Mouse (Mus musculus) myocyte (in vitro differentiated cells): Measurements from ENCODE around the gene Adamts13.

Source experiments
- CEBPB ChIP-seq: IDR thresholded peaks from 2 replicates; pipeline ENCODE4 v1.6.1; 2011; ENCODE audit warnings: mild to moderate bottlenecking, moderate library complexity; ENCODE audit not compliant: poor library complexity, insufficient read depth, severe bottlenecking
- MAX ChIP-seq: IDR thresholded peaks from one replicate; pipeline ENCODE4 v1.6.1; 2011; ENCODE audit warnings: low read depth, mild to moderate bottlenecking, control low read depth
- MYOD1 ChIP-seq, 3 experiments: IDR thresholded peaks; one replicate each; pipeline ENCODE4 v1.6.1; 2011; ENCODE audit warnings: control low read depth in 2 of 3, low read depth in 2 of 3, mild to moderate bottlenecking in 2 of 3, moderate library complexity in 1 of 3; ENCODE audit not compliant: insufficient read length in 2 of 3, control insufficient read depth in 1 of 3
- POLR2A ChIP-seq: IDR thresholded peaks from one replicate; pipeline ENCODE4 v1.6.1; 2011; ENCODE audit warnings: low read depth, mild to moderate bottlenecking, control low read depth, moderate library complexity; ENCODE audit not compliant: insufficient read length
- USF1 ChIP-seq: IDR thresholded peaks from one replicate; pipeline ENCODE4 v1.6.1; 2011; ENCODE audit warnings: low read depth, mild to moderate bottlenecking, control low read depth, moderate library complexity

GRCm38 (mm10) chr2:26951346-26951905, 21.8 kb upstream of the Adamts13 start:
- TF ChIP-seq USF1 (no peak), POLR2A (no peak), MAX (no peak), MYOD1 (IDR thresholded peaks at IDR 0.05; ENCODE audit: control insufficient read depth in 1 of 3, insufficient read length in 2 of 3, low read depth in 2 of 3) (no peak), CEBPB (no peak)
